Mouse (Mus musculus) midbrain, embryonic 15.5 days (tissue): ENCODE results near the gene Gal3st2. TPM values are rescaled to one million over a fixed set of nuclear protein-coding genes. Genes with fewer than 3 reads are reported as not detected.
"Not testable (repeated sequence)": the region's sequence is repeated elsewhere in the genome, so short reads cannot be mapped to it uniquely, and the experiment has no call there.

Experiments used
- ATAC-seq: fragments of 200-750 bp; cut with Nextera tagmentation; replicated peaks from 2 replicates; pipeline ENCODE4 v1.8.0; 2017; ENCODE audit warnings: moderate TSS enrichment
- H3K27ac ChIP-seq: fragments of 300-500 bp; sonication (generic); 2 replicates; pipeline ENCODE4 v1.5.1; 2015; ENCODE audit warnings: mild to moderate bottlenecking, inconsistent platforms
- H3K27me3 ChIP-seq: fragments of 300-500 bp; sonication (generic); replicated peaks from 2 replicates; pipeline ENCODE4 v1.6.1; 2015; ENCODE audit warnings: inconsistent platforms
- H3K36me3 ChIP-seq: fragments of 300-500 bp; sonication (generic); replicated peaks from 2 replicates; pipeline ENCODE4 v1.6.1; 2015; ENCODE audit warnings: inconsistent platforms
- H3K4me1 ChIP-seq: fragments of 300-500 bp; sonication (generic); 2 replicates; pipeline ENCODE4 v1.6.1; 2015; ENCODE audit warnings: inconsistent platforms
- H3K4me2 ChIP-seq: fragments of 300-500 bp; sonication (generic); 2 replicates; pipeline ENCODE4 v1.6.1; 2015; ENCODE audit warnings: inconsistent platforms, mild to moderate bottlenecking, moderate library complexity
- H3K4me3 ChIP-seq: fragments of 300-500 bp; sonication (generic); 2 replicates; pipeline ENCODE4 v1.5.1; 2015; ENCODE audit warnings: mild to moderate bottlenecking, inconsistent platforms
- H3K9ac ChIP-seq: fragments of 300-500 bp; sonication (generic); 2 replicates; pipeline ENCODE4 v1.6.1; 2015; ENCODE audit warnings: mild to moderate bottlenecking, inconsistent platforms
- H3K9me3 ChIP-seq: fragments of 300-500 bp; sonication (generic); 2 replicates; pipeline ENCODE4 v1.6.1; 2016; ENCODE audit warnings: inconsistent platforms
- WGBS: fragments of 180-500 bp; shearing (Covaris S2); methylation state at CpG from one replicate; pipeline ENCODE4 v1.1.7; 2015; ENCODE audit warnings: mixed read lengths; 5-methylcytosine and 5-hydroxymethylcytosine counted together
- polyA plus RNA-seq: library from polyadenylated mRNA; unstranded; fragments of >200 nt; fragmentation: Nextera tagmentation; extraction: Ambion mirVana; gene quantifications from 2 replicates; pipeline ENCODE4 v1.2.1, GENCODE M21; 2015

The Gal3st2 gene
- polyA plus RNA-seq: not detected in 2 replicates

DNA sequence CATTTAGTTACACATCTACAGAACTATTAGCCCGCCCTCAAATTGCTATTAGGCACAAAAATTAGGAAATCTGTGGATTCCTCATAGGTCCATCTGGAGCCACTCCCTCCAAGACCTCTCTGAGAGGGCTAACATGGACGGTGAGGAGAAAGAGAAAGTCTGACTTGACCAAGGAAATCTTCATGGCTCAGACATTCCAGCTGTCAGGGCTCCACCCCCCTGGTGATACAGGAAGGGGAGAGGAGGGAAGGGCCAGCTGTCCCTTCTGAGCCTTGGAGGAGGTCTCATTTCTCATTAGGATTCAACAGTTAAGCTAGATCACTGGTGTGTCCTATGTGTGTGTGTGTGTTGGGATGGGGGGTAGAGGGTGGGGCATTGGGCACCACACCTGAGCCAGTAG, at the start of gene Gal3st2:
Gene Gal3st2, plus strand, starts transcription at position 259 of the 400 bp plus-strand sequence.
- not testable (repeated sequence) for H3K27ac ChIP-seq, H3K4me1 ChIP-seq, H3K9me3 ChIP-seq, H3K9ac ChIP-seq, ATAC-seq, H3K36me3 ChIP-seq, H3K4me3 ChIP-seq, H3K4me2 ChIP-seq, H3K27me3 ChIP-seq
- WGBS: 82% methylated on average over 2 of the region's 2 CpGs

DNA sequence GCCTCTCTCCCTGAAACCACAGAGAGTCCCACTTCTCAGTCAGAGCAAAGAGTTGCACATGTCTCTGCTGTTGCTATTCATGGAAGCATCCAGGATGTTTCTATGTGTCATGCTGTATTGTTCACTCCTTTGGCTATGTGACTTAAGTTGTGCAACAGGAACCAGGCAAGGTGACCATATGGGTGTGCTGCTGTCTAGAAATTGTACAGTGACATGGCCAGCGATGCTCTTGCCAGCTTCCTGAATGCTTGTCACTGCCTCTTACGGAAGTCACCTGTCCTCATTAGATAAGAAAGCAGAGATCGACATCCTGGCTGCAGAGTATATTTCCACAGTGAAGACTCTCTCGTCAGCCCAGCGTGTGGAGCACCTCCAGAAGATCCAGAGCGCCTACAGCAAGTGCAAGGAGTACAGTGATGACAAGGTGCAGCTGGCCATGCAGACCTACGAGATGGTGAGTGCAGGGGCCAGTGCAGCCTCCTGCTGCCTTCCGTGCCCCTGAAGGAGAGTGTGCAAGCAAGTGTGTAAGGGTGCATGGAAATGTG, 49.5 kb upstream of the Gal3st2 start:
- no peak overlapping the region for H3K4me3 ChIP-seq
- no peaks in the 10 kb centered on the region for H3K9me3 ChIP-seq
- peaks cover 42% of the 10 kb centered on the region; the same call in 1 of the 2 replicates for H3K36me3 ChIP-seq
- no peak for ATAC-seq
- no peaks in the 10 kb centered on the region for H3K4me1 ChIP-seq
- H3K27me3 ChIP-seq: no peaks in the 10 kb centered on the region
- H3K27ac ChIP-seq: no peak overlapping the region
- no peak overlapping the region for H3K4me2 ChIP-seq
- WGBS: 94% methylated on average over 8 of the region's 8 CpGs
- H3K9ac ChIP-seq: no peak overlapping the region

DNA sequence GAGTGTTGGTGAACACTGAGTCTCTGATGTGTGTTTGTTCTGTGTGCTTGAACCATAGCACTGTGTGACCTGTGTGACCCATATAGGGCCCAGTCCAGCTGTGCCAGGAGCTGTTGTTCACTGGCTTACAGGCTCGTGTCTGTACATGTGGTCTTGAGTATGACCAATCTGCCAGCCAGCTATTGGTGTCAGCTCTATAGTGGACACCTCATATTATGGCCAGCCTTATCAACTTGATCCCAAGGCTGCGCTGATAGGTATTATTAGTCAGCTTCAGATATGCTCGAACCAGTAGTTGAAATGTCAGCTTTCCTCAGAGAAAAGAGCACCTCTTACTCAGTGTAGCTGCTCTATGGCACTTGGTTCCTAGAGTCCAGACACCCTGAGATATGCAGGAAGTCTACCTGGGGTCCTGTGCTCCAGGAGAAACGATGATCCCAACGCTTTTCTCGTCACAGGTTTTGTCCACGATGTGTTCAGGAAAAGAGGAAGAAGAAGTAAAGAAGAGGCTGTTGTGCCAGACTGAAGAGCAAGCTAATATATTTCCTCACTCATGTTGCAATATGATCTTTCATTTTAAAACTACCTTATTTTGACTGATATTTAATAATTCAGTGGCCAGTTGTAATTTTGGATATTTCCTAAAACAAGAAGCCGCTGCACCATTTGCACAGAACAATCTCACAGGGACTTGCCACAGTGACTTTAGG, 43.1 kb upstream of the Gal3st2 start:
- Histone ChIP-seq H3K4me3 (no peak overlapping the region), H3K4me1 (no peaks in the 10 kb centered on the region), H3K36me3 (peaks cover 62% of the 10 kb centered on the region), H3K27me3 (no peaks in the 10 kb centered on the region), H3K9me3 (no peaks in the 10 kb centered on the region), H3K4me2 (no peak overlapping the region), H3K9ac (no peak overlapping the region), H3K27ac (no peak overlapping the region)
- ATAC-seq: no peak
- 92% methylated on average over 8 of the region's 8 CpGs for WGBS

DNA sequence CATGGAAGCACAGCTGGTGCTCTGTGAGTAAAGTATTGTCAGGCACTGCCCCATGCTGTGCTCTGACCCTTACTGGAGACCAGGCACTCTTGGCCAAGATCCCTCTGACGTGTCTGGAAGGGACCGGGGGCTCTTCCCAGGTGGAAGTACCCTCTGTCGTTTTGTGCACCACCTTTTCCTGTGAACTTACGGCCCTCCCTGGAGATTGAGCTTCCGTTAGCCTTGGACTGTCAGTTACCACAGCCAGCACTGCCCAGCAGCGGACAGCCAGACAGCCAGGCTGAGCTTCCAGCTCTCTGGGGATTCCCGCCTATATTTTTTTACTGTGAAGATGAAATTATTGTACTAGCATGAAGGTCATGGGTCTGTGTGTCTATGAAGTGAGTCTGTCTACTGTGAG, 42.4 kb upstream of the Gal3st2 start:
- no peak overlapping the region for H3K4me3 ChIP-seq
- H3K9ac ChIP-seq: no peak overlapping the region
- no peaks in the 10 kb centered on the region for H3K4me1 ChIP-seq
- H3K27me3 ChIP-seq: no peaks in the 10 kb centered on the region
- H3K27ac ChIP-seq: no peak overlapping the region
- H3K9me3 ChIP-seq: no peaks in the 10 kb centered on the region
- 83% methylated on average over 7 of the region's 7 CpGs for WGBS
- no peak for ATAC-seq
- H3K36me3 ChIP-seq: peaks cover 55% of the 10 kb centered on the region
- no peak overlapping the region for H3K4me2 ChIP-seq

DNA sequence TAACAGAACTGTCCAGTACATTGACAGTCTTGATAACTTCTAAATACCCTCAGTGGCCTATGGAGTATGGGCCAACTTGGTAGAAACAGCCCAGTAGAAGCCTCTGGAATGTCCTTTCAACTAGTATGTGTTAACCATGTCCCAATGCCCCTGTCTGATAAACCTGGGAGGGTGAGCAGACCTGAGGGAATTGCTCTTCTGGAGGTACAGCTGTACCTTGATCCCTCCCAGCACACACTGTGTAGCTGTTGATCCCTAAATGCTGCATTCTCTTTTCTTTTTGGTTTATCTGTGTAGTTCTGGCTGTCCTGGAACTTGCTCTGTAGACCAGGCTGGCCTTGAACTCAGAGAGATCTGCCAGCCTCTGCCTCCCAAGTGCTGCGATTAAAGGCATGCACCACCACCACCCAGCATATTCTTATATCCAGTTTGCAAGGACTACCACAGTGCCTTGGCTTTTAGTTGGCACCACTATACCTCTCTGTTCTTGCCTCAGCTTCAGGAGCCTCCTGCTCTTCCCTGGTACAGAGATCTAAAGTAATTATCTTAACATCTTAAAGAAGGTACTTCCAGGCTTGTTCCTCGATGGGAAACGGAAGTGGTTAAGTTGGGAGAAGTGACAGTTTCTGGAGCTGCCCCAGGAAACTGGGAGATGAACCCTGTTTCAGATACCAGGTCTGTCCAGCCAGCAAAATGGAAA, 37.2 kb upstream of the Gal3st2 start:
- Histone ChIP-seq H3K9ac (peak overlapping the region; percentile 50), H3K27me3 (no peaks in the 10 kb centered on the region), H3K36me3 (peaks cover 17% of the 10 kb centered on the region; the same call in 1 of the 2 replicates), H3K4me2 (peak overlapping the region; percentile 74), H3K4me1 (peaks cover 17% of the 10 kb centered on the region), H3K9me3 (no peaks in the 10 kb centered on the region), H3K27ac (peak overlapping the region; percentile 98), H3K4me3 (peak overlapping the region; percentile 61; the same call in 1 of the 2 replicates)
- ATAC-seq: no peak
- 81% methylated on average over 3 of the region's 3 CpGs for WGBS

DNA sequence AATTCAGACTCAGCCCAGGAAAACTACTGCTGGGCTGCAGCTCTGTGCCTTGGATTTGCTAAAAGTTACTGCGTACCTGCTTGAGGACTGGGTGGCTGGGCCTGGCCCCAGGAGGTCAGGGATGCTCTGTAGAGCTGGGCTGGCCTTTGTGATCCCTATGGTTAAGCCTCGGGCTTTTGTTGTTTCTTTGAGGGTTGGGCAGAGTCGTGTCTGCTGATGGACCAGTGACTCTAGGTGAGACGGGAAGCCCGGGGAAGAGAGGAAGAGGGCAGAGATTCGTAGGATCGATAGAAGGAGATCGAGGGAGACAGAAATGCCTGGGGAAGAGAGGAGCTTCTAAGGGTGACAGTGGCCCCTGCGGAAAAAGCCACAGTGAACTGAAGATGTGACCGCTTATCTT, 36.5 kb upstream of the Gal3st2 start, which contains the start of gene D2hgdh:
Gene D2hgdh, plus strand, starts transcription at position 301 of the 400 bp plus-strand sequence.
- no peaks in the 10 kb centered on the region for H3K9me3 ChIP-seq
- H3K4me3 ChIP-seq: peak within 1 kb of the TSS; percentile 61
- WGBS: 2% methylated on average over 10 of the region's 10 CpGs
- H3K9ac ChIP-seq: peak within 1 kb of the TSS; percentile 50
- ATAC-seq: peak; percentile 21
- H3K4me1 ChIP-seq: peaks cover 17% of the 10 kb centered on the region
- peak within 1 kb of the TSS; percentile 98 for H3K27ac ChIP-seq
- peak within 1 kb of the TSS; percentile 74 for H3K4me2 ChIP-seq
- H3K27me3 ChIP-seq: no peaks in the 10 kb centered on the region
- peaks cover 12% of the 10 kb centered on the region; the same call in 1 of the 2 replicates for H3K36me3 ChIP-seq

DNA sequence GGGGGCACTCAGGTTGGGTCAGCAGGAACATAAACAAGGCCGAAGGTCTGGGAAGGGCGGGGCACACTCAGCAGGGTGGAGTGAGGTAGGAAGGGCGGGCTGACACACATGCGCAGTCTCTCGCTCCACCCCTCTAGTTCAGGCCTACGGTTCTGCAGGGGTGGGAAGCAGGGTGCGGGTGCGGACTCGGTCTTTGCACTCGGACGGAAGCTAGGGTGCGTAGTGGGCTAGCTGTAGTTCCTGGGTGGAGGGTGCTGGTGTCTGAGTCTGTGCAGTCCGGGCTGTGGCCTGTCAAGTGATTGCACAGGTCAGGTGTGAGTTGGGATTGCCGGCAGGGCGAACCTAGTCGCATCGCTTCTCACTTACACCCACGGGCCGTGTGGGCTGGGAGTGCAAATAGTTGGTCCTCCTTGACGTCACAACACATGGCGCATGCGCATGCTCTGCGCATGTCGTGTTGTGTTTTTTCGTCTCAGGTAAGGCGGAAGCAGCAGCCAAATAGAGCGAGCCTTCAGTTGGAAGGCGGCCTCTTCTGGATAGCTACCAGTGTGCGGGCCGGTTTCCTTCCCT, 35.9 kb upstream of the Gal3st2 start:
- peak overlapping the region; percentile 74 for H3K4me2 ChIP-seq
- peaks cover 17% of the 10 kb centered on the region for H3K4me1 ChIP-seq
- peaks cover 6% of the 10 kb centered on the region; the same call in 1 of the 2 replicates for H3K36me3 ChIP-seq
- H3K9ac ChIP-seq: peak overlapping the region; percentile 50
- no peaks in the 10 kb centered on the region for H3K9me3 ChIP-seq
- under 1% methylated on average over 30 of the region's 30 CpGs for WGBS
- ATAC-seq: peak; percentile 96
- no peaks in the 10 kb centered on the region for H3K27me3 ChIP-seq
- peak overlapping the region; percentile 98 for H3K27ac ChIP-seq
- H3K4me3 ChIP-seq: peak overlapping the region; percentile 61

DNA sequence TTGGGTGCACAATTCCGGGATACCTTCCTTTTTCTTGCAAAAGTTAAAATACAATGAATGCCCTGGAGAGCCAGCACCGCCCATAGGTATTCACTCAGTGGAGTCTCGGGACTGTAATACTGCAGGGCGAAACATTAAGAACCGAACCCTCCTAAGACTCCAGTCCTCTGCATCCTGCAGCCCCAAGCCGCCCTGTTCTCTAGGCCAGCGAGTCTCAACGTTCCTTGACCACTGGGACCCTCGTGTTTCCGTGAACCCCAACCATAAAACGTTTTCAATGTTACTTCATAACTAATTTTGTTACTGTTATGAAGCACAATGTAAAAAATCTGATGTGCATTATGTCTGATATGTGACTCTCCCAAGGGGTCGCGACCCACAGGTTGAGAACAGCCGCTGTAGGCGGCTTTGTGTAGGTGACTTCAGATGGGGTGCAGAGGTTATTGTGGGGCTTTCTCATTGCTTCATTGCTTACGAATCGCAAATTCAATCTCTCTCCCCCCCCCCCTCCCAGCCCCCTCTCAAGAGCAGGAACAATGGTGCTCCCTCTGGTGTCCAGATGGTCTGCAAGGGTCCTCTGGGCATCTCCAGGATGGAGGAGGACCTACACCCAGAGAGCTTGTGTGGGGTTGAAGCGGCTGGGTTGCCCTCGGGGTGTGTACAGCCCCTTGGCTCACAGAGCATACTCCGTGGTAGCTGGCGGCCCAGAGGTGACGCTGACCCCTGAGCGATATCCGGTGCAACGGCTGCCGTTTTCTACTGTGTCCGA, 35.2 kb upstream of the Gal3st2 start:
- peak overlapping the region; percentile 74 for H3K4me2 ChIP-seq
- H3K4me1 ChIP-seq: peaks cover 17% of the 10 kb centered on the region
- no peaks in the 10 kb centered on the region for H3K9me3 ChIP-seq
- peak overlapping the region; percentile 98 for H3K27ac ChIP-seq
- H3K9ac ChIP-seq: peak overlapping the region; percentile 50
- H3K4me3 ChIP-seq: peak overlapping the region; percentile 61
- peaks cover 2% of the 10 kb centered on the region; the same call in 1 of the 2 replicates for H3K36me3 ChIP-seq
- no peaks in the 10 kb centered on the region for H3K27me3 ChIP-seq
- 41% methylated on average over 27 of the region's 27 CpGs for WGBS
- peak; percentile 60 for ATAC-seq

DNA sequence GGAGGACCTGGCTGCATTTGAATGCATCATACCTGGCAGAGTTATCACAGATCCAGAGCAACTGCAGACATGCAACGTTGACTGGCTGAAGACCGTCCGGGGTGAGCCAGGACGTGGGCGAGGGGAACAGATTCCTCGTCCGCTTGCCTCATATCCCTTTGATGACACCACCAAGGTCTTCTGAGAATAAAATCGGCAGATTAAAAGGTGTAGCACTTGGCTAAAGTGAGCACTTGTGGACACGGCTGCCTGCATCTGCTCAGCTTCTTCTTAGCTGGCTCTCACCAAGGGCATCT, 34.6 kb upstream of the Gal3st2 start:
- ATAC-seq: no peak
- Histone ChIP-seq H3K27me3 (no peaks in the 10 kb centered on the region), H3K9ac (no peak overlapping the region), H3K4me1 (peaks cover 17% of the 10 kb centered on the region), H3K36me3 (no peaks in the 10 kb centered on the region), H3K4me2 (peak overlapping the region; percentile 74), H3K27ac (peak overlapping the region; percentile 98), H3K9me3 (no peaks in the 10 kb centered on the region), H3K4me3 (peak overlapping the region; percentile 61; the same call in 1 of the 2 replicates)
- 94% methylated on average over 9 of the region's 9 CpGs for WGBS

DNA sequence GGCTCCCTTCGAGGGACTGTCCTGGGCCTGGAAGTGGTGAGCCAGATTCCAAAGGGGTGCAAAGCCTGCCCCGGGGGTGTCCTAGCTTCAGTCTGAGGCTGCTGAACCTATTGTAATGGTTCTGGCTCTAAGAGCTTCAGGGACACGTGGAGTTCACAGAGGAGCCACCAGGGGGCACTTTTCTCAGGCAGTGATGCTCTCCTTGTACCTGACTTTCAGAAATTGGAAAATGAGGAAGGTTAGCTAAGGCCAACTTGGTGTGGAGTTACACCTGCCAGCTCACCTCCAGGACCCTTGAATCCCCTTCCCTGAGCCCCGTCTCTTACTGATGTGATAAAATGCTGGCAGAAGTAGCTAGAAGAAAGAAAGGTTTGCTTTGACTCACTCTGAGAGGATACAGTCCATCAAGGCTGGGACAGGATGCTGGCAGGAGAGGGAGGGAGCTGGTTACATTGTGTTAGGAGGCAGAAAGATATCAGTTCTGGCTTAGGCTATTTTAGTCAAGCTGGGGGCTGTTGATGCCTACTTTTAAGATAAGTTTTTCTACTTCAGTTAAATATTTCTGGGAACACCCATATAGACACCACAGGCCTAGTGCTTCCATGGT, 28.2 kb upstream of the Gal3st2 start:
- H3K36me3 ChIP-seq, H3K9ac ChIP-seq, H3K4me2 ChIP-seq, H3K4me1 ChIP-seq, H3K4me3 ChIP-seq, H3K27me3 ChIP-seq, H3K27ac ChIP-seq, ATAC-seq, H3K9me3 ChIP-seq: not testable (repeated sequence)
- 60% methylated on average over 4 of the region's 4 CpGs for WGBS

DNA sequence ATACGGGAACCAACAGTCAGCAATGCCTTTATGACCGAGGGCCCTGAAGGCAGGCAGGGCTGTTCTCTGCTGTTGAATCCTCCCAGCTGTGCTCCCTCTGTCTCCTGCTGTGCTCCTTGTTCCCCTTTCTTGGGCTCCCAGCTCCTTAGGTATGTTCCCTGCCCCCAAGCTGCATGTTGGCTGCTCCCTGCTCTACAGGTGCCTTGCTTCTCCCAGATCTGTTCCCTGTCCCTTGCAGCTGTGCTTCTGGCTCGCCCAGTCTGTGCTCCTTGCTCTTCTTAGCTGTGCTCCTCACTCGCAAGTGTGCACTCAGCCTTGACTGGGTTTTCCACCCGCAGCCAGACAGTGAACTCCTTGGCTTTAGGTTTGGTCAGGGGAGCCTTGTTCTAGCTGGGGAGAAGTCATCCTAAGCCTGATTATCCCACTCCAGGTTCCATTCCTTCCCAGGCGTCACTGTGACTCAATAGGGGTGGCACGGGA, 26.4 kb upstream of the Gal3st2 start:
- Histone ChIP-seq H3K9me3 (no peaks in the 10 kb centered on the region), H3K9ac (no peak overlapping the region), H3K27me3 (no peaks in the 10 kb centered on the region), H3K36me3 (no peaks in the 10 kb centered on the region), H3K4me2 (no peak overlapping the region), H3K27ac (no peak overlapping the region), H3K4me1 (no peaks in the 10 kb centered on the region), H3K4me3 (no peak overlapping the region)
- 90% methylated on average over 7 of the region's 7 CpGs for WGBS
- no peak for ATAC-seq
